Mouse (Mus musculus): ENCODE data around the gene Leng9.
A peak's percentile ranks its signal among the peaks of the same experiment; 100 is the strongest.

Gene Leng9

DNA sequence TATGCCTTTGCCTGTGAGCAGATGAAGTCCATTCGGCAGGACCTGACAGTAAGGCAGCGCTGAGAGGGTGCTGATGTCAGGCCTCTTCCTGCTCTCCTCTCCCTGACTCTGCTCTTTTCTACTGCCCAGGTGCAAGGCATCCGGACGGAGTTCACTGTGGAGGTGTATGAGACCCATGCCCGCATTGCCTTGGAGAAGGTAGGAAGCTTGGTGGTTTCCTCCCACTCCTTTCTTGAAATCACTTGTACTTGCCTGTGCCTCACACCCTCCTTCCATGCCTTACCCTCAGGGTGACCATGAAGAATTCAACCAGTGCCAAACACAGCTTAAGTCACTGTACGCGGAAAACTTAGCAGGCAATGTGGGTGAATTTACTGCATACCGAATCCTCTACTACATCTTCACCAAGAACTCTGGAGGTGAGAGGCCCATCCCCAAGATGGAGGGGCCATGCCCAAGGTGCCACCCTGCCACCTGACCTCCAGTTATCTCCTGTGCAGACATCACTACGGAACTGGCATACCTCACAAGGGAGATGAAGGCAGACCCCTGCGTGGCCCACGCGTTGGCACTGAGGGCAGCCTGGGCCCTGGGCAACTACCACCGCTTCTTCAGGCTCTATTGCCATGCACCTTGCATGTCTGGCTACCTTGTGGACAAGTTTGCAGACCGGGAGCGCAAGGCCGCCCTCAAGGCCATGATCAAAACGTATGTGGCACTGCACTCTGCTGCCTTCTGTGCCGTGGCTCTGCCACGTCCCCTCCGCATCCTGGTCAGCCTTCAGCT lies 5.2 kb downstream of the Leng9 start:
- no peak for DNase-seq (ENCODE audit: low spot score in 2 of 2)

- no peak for DNase-seq (ENCODE audit: low spot score in 2 of 2)
Measured at GRCm38 (mm10) chr7:4144046-4144445, 6.1 kb downstream of the Leng9 start.

DNA sequence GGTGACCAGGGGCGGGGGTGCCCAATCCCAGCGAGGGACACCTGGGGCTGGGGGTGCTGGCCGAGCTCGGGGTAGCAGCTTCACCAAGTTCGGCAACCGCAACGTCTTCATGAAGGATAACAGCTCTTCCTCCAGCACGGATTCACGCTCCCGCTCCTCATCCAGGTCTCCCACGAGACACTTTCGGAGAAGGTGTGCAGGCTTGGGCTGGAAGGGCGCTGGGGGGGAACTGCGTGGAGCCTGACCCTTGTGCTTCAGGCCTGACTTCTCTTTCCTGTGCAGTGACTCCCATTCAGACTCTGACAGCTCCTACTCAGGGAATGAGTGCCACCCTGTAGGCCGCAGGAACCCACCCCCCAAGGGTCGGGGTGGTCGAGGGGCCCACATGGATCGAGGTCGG lies 6.7 kb downstream of the Leng9 start:
- no peak for DNase-seq (ENCODE audit: low spot score in 2 of 2)

GRCm38 (mm10) chr7:4142796-4143445 lies 7.3 kb downstream of the Leng9 start:
- DNase-seq (ENCODE audit: low spot score in 2 of 2) = no peak

DNA sequence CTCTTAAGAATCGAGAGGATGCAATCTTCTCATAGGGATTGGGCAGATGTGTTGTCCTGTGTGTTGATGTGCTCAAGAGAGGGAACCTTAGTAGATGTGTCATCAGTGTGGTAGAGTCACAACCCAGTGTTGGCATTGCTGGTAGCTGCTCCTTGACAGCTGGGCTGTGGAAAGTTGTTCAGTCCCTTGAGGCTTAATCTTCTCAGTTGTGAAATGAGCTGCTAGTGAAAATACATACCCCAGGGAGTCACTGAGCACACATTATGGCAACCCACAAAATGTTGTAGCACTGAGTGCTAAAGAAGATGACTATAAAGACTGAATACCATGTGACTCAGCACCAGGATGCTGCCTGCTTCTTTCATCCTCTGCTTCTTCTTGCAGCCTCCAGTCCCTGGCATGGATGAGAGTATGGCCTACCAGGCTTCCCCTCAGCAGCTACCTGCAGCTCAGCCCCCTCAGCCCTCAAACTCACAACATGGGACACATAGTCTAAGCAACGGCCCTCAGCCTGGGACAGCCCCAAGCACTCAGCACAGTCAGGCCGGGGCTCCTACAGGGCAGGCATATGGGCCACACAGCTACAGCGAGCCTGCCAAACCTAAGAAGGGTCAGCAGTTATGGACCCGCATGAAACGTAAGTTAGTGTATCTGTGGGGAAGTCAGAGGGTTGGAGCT lies 8.4 kb downstream of the Leng9 start:
- no peak for DNase-seq (ENCODE audit: low spot score in 2 of 2)

- DNase-seq (ENCODE audit: low spot score in 2 of 2) = no peak
Measured at GRCm38 (mm10) chr7:4139391-4139790, 10.8 kb downstream of the Leng9 start.

GRCm38 (mm10) chr7:4138671-4139070 lies 11.5 kb downstream of the Leng9 start:
- no peak for DNase-seq (ENCODE audit: low spot score in 2 of 2)

DNA sequence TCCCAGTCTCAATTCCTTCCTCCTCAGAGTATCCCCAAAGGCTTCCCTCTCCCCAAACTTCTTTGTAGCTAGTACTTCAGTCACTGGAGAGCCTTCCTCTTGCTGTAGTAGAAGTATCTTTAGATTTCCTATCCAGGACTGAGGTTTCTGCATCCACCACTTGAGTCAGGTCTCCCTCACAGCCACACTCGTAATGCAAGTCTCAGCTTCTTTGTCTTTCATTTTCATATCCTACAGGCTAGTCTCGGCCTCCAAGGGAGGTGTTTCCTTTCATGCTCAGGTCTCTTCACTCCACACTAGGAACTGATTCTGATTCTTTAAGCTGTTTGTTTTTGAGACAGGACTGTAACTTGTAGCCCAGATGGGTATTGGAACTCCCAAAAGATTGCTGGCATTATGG lies 12.0 kb downstream of the Leng9 start:
- DNase-seq (ENCODE audit: low spot score in 2 of 2) = no peak

DNA sequence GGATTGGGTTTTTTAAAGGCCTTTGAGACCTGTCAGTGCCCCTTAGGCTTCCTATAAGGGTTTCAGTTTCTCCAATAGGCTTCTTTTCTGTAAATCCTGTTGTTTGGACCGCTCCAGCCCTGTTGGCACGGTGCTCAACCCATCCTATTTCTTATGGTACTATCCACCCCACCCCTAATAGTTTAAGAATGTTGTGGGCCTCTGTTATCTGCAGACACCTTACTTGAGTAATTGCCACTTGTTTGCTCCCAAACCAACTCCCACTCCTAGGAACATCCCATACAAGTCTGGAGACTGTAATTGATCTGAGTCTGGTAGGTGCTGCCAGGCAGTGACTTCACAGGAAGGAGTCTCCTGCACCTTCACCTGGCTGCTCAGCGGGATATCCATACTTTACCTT lies 12.4 kb downstream of the Leng9 start:
- DNase-seq (ENCODE audit: low spot score in 2 of 2) = no peak

GRCm38 (mm10) chr7:4136771-4137531 lies 13.2 kb downstream of the Leng9 start, which contains the start of gene Leng8:
Leng8 (plus strand) TSS chr7:4137039.
- DNase-seq (ENCODE audit: low spot score in 2 of 2) = peak; percentile 97 to 98

GRCm38 (mm10) chr7:4136404-4136770 lies 13.8 kb downstream of the Leng9 start:
- no peak for DNase-seq (ENCODE audit: low spot score in 2 of 2)

GRCm38 (mm10) chr7:4134911-4135310 lies 15.3 kb downstream of the Leng9 start:
- DNase-seq (ENCODE audit: low spot score in 2 of 2) = no peak

DNA sequence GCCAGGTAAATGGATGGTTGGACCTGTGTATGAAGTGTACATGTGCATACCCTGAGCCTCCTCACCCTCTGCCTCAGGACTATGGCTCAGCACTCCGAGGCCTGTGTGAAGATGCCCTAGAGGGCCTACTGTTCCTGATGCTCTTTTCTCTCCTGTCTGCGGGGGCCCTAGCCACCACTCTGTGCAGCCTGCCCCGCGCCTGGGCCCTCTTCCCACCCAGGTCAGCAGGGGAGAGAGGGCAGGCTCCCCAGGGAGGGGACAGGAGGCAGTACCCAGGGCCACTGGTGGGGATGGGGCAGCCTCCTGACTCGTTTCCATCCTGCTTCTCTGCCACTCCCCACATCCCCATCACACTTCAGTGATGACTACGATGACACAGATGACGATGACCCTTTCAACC lies 17.2 kb downstream of the Leng9 start:
- DNase-seq (ENCODE audit: low spot score in 2 of 2) = no peak

- no peak for DNase-seq (ENCODE audit: low spot score in 2 of 2)
Measured at GRCm38 (mm10) chr7:4132581-4132980, 17.6 kb downstream of the Leng9 start.

DNA sequence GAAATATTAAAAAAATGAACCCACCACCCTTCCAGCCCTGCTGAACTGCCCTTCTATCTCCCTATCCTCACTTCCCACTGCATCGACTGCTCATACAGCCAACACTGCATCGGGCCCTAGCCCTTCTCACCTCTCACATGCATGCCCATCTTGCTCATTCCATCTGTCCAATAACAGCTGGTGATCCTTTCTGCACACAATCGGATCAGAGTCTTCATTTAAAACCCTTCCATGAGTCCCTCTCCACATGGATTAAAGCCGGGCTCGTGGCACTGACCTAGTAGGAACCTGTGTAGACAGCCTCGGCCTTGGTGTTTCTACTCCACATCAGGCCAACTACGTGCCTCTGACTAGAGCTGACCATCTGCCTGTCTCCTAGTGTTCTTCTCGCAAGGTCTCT lies 18.2 kb downstream of the Leng9 start:
- no peak for DNase-seq (ENCODE audit: low spot score in 2 of 2)

- peak; percentile 56 to 79 for DNase-seq (ENCODE audit: low spot score in 2 of 2)
Measured at GRCm38 (mm10) chr7:4130686-4131452, 19.3 kb downstream of the Leng9 start.

DNA sequence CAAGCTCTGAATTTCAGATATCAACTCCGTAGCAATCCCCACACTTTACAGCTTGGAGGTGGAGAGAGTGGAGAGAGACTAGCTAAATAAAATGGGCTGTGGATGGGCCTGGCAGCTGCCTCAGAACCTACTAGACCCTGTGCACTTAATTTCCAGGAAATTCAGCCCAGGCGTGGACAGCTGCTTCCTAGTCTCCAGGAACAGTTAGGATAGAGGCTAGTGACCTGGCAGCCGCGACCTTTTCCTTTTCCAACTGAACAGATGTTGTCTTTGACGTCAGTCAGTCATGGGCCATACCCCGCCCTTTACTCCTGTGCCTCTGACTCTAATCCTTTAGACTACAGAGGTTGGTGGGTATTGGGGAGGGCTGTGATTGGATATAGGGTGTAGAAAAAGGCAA lies 21.3 kb downstream of the Leng9 start:
- DNase-seq (ENCODE audit: low spot score in 2 of 2) = no peak

- no peak for DNase-seq (ENCODE audit: low spot score in 2 of 2)
Measured at GRCm38 (mm10) chr7:4127894-4128293, 22.3 kb downstream of the Leng9 start.

DNA sequence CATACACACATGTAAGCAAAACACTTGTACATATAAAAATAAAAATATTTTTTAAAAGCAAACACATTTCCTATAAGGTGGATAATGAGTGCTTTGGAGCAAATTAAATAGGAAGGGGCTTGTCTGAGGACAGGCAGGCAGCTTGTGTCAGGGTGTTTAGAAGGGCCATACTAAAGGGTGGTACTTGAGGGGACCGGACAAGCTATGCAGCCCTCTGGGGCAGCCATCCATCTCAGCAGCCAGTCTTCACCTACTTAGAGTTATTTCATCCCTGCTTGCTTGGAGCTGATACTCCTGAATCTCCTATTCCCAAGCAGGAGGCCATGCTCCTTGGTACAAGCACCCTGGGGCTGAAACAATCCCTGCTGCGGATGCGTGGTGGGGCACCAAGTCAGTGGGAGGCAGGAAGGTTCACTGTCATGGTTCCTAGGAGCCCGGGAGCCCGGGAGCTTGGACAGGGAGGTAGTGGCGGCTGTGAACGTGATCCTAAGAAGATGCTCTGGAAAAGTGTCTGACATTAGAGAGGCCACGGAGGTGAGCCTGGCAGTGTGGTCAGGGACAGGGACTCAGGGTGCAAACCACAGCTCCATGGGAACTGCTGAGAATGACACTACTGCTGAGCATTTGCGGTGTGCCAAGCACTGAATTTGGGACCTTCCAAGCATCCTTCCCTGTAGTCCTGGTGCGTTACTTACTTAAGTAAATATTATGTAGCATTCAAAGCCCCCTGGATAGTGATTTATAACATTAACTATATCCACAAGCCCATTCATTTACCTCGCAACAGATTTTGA lies 23.0 kb downstream of the Leng9 start:
- DNase-seq (ENCODE audit: low spot score in 2 of 2) = no peak

- no peak for DNase-seq (ENCODE audit: low spot score in 2 of 2)
Measured at GRCm38 (mm10) chr7:4125306-4125705, 24.9 kb downstream of the Leng9 start.

- DNase-seq (ENCODE audit: low spot score in 2 of 2) = no peak
Measured at GRCm38 (mm10) chr7:4124856-4125255, 25.3 kb downstream of the Leng9 start.

Data from spleen, postnatal 14 days (tissue).